Mouse (Mus musculus): ENCODE data around the gene Spata9. TPM values are rescaled to one million over a fixed set of nuclear protein-coding genes. Genes with fewer than 3 reads are reported as not detected.
"Not testable (repeated sequence)": the region's sequence is repeated elsewhere in the genome, so short reads cannot be mapped to it uniquely, and the experiment has no call there.

Spata9 gene
- total RNA-seq (2021), result under 1 TPM in 1 of 2 experiments, not detected in 1; 0.56 TPM
- long read RNA-seq, experiment 1, result 0 reads
- long read RNA-seq, experiment 2, result 0 reads

- DNase-seq (ENCODE audit: low spot score in 2 of 2), result no peak
These were observed at the start of gene Spata9 for GRCm38 (mm10) chr13:75966850-75967249. Gene Spata9, plus strand, starts transcription at chr13:75967150.

- no peak for DNase-seq (ENCODE audit: low spot score in 2 of 2)
These were observed 39.0 kb upstream of the Spata9 start for GRCm38 (mm10) chr13:75927951-75928350.

GRCm38 (mm10) chr13:75929071-75929470, 37.9 kb upstream of the Spata9 start:
- not testable (repeated sequence) for DNase-seq (ENCODE audit: low spot score in 2 of 2)

GRCm38 (mm10) chr13:75930023-75930422, 36.9 kb upstream of the Spata9 start:
- DNase-seq (ENCODE audit: low spot score in 2 of 2), result no peak

GRCm38 (mm10) chr13:75930660-75931059, 36.3 kb upstream of the Spata9 start:
- no peak for DNase-seq (ENCODE audit: low spot score in 2 of 2)

- DNase-seq (ENCODE audit: low spot score in 2 of 2), result peak in 1 of 2 experiments; percentile 59
These were observed 35.9 kb upstream of the Spata9 start for GRCm38 (mm10) chr13:75931073-75931472.

GRCm38 (mm10) chr13:75933287-75933686, 33.7 kb upstream of the Spata9 start:
- no peak for DNase-seq (ENCODE audit: low spot score in 2 of 2)

GRCm38 (mm10) chr13:75938866-75939265, 28.1 kb upstream of the Spata9 start:
- DNase-seq (ENCODE audit: low spot score in 2 of 2), result no peak

- DNase-seq (ENCODE audit: low spot score in 2 of 2), result no peak
These were observed 26.0 kb upstream of the Spata9 start for GRCm38 (mm10) chr13:75940791-75941517.

- DNase-seq (ENCODE audit: low spot score in 2 of 2), result no peak
These were observed 25.2 kb upstream of the Spata9 start for GRCm38 (mm10) chr13:75941518-75942295.

GRCm38 (mm10) chr13:75942731-75943130, 24.2 kb upstream of the Spata9 start:
- peak in 1 of 2 experiments; percentile 23 for DNase-seq (ENCODE audit: low spot score in 2 of 2)

GRCm38 (mm10) chr13:75943189-75944043, 23.5 kb upstream of the Spata9 start, which contains the start of gene Rhobtb3:
Gene Rhobtb3, minus strand, starts transcription at chr13:75943925.
- DNase-seq (ENCODE audit: low spot score in 2 of 2), result peak; percentile 79 to 88

- no peak for DNase-seq (ENCODE audit: low spot score in 2 of 2)
These were observed 22.7 kb upstream of the Spata9 start for GRCm38 (mm10) chr13:75944044-75944820.

GRCm38 (mm10) chr13:75950295-75950694, 16.7 kb upstream of the Spata9 start:
- DNase-seq (ENCODE audit: low spot score in 2 of 2), result no peak

GRCm38 (mm10) chr13:75955357-75955992, 11.5 kb upstream of the Spata9 start:
- DNase-seq (ENCODE audit: low spot score in 2 of 2), result no peak

- DNase-seq (ENCODE audit: low spot score in 2 of 2), result no peak
These were observed 7.5 kb downstream of the Spata9 start for GRCm38 (mm10) chr13:75974481-75974880.

- no peak for DNase-seq (ENCODE audit: low spot score in 2 of 2)
These were observed 8.7 kb downstream of the Spata9 start for GRCm38 (mm10) chr13:75975629-75976028.

- DNase-seq (ENCODE audit: low spot score in 2 of 2), result no peak
These were observed 9.3 kb downstream of the Spata9 start for GRCm38 (mm10) chr13:75976218-75976617.

GRCm38 (mm10) chr13:75976649-75977048, 9.7 kb downstream of the Spata9 start:
- no peak for DNase-seq (ENCODE audit: low spot score in 2 of 2)

GRCm38 (mm10) chr13:75981901-75982300, 15.0 kb downstream of the Spata9 start:
- no peak for DNase-seq (ENCODE audit: low spot score in 2 of 2)
